Mouse (Mus musculus) right cerebral cortex, postnatal 25 days (tissue): Measurements from ENCODE around the gene Mycbp2.
A peak's percentile ranks its signal among the peaks of the same experiment; 100 is the strongest.

Experiments
- DNase-seq: peaks from one replicate; pipeline ENCODE4 v3.0.0; 2022

The Mycbp2 gene

DNA sequence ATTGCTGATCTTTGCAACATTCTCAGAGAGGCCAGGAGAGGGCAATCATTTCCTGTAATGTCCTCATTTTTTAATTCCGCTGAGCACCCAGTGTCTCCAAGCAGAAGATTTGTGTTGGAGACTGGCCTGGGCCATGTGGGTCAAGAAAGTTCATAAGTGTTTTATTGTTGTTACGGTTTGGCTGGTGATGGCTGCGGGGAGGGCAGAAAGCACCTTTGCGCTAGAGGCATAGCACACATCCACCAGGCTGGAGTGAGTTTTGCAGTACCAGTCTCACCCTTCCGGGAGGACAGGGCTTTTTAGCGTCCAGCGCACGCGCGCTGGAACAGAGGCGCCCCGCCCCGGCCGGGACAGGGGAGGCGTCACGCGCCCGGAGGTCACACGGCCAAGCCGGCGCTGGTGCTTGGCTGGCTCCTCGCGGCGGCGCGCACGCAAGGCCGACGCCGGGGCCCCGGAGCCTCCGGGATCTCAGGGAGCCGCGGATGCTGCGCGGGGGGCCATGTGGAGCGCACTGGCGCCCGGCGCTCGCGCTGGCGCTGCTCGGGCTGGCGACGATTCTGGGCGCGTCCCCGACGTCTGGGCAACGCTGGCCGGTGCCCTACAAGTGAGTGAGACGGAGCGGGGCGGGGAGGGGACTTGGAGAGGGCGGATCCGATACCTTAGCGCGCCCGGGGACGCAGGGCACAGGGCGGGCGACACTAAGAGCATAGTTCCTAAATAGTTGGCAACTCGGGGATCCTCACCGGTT, 276.6 kb downstream of the Mycbp2 start, which contains the start of gene Cln5:
Cln5 (plus strand) TSS at position 353 of the 748 bp plus-strand sequence.
- peak; percentile 89 for DNase-seq

DNA sequence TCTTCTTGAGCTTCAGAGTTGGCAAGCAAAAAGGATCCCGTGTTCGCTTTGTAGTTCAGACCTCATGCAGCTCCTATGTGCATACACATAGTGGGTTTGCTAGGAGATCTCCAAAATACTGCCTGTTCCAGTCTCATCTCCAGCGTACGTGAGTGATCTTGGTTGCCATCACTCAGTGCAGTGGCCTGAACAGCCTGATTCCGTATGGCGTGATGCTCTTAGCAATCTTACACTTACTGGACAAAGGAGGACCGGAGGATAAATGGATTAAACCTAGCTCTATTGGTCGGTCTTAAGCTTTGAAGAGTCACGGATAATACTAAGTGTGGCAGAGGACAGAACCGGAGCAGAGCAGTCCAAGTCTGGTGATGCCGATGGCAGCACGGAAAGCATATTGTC, 277.1 kb downstream of the Mycbp2 start:
- no peak for DNase-seq

GRCm38 (mm10) chr14:103065294-103066167, 281.1 kb downstream of the Mycbp2 start:
- DNase-seq: peak; percentile 63
